Mouse (Mus musculus): ENCODE data around the gene Gpr152. TPM values are rescaled to one million over a fixed set of nuclear protein-coding genes. Genes with fewer than 3 reads are reported as not detected.

Gene Gpr152
- polyA plus RNA-seq, 1 experiment, result 0.06 TPM

DNA sequence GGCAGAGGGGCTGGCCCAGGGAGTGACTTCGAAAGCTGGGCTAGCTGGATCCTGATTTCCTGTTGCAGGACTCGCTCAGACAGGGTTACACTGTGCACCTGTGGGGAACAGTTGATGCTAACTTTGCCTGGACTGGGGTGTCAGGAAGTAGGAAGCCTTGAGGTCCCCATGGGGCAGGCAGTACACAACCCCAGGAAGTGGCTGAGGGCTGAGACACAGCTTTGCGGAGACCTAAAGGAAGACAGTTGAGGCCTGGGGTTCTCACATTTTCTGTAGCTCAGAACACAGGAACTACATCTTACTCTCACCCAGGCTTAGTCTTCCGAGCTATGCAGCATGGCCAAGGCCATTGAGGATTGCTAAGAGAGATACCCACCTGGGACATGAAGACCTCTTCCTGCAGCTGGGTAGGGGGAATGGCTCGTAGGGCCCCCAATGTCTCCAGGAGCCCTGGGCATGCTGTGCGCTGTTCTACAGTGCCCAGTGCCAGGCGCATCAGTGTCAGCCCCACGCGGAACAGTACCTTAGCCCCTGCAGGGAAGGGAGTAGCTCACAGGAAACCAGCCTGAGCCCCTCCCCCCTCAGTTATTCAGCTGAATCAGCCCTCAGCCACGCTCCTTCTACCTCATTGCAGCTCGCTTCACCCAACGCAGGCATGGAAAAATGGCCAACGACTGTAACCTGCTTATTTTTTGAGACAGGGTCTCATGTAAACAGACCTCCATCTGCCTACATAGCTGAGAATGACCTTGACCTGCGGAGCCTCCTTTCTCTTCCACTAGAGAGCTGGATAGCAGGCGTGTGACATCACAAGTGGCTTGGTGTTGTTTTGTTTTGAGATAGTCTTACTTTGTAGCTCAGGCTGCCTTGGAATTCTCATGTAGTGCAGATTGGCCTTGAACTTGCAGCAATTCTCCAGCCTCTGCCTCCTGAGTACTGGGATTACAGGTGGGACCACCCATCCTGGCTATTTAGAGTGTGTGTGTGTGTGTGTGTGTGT, 45.7 kb downstream of the Gpr152 start:
- 61% methylated on average over 15 of the region's 15 CpGs for WGBS
- no peaks in the 10 kb centered on the region for H3K36me3 ChIP-seq (ENCODE audit: control insufficient read depth, insufficient read depth, low read length)
- H3K27ac ChIP-seq (ENCODE audit: insufficient read depth, low read depth, low read length), result peak overlapping the region; percentile 64
- H3K4me1 ChIP-seq (ENCODE audit: control insufficient read depth, insufficient read depth, insufficient read length, low read length), result no peaks in the 10 kb centered on the region; the same call in 1 of the 2 replicates
- no peaks in the 10 kb centered on the region for H3K27me3 ChIP-seq (ENCODE audit: control insufficient read depth, insufficient read depth, low read length)
- 0 out of 2 replicates have a peak overlapping the region, but pooled peaks have one; percentile 4 for H3K4me3 ChIP-seq (ENCODE audit: low read depth, low read length)
- no peak for TF ChIP-seq POLR2A (IDR thresholded peaks at IDR 0.05; ENCODE audit: low read depth, low read length)
- no peak for TF ChIP-seq CTCF (IDR thresholded peaks at IDR 0.05; ENCODE audit: extremely low read depth, insufficient read length, insufficient replicate concordance, low read depth, low read length)

DNA sequence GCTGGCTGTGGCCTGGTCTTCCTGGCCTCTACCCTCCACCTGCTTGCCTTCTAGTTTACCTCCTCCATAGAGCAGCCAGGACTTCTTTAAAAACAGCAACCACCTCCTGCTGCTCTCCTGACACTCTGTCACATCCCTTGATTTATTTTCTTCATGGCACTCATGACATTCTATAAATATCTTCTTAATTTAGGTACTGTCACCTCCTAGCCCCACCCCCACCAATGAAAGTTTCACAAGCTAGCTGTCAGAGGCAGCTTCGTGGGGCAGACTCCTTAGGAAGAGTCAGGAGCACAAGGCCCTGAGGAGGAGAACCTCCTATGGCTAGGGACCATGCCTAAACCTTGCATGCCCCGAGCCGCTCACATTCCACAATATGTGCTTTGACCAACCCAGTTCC, 47.7 kb downstream of the Gpr152 start:
- 84% methylated on average over 3 of the region's 3 CpGs for WGBS
- Histone ChIP-seq H3K27ac (ENCODE audit: insufficient read depth, low read depth, low read length) (no peak overlapping the region), H3K27me3 (ENCODE audit: control insufficient read depth, insufficient read depth, low read length) (no peaks in the 10 kb centered on the region), H3K4me3 (ENCODE audit: low read depth, low read length) (peak overlapping the region; percentile 29), H3K4me1 (ENCODE audit: control insufficient read depth, insufficient read depth, insufficient read length, low read length) (peaks cover 4% of the 10 kb centered on the region; the same call in 1 of the 2 replicates), H3K36me3 (ENCODE audit: control insufficient read depth, insufficient read depth, low read length) (no peaks in the 10 kb centered on the region)
- TF ChIP-seq CTCF (IDR thresholded peaks at IDR 0.05; ENCODE audit: extremely low read depth, insufficient read length, insufficient replicate concordance, low read depth, low read length), result no peak
- no peak for TF ChIP-seq POLR2A (IDR thresholded peaks at IDR 0.05; ENCODE audit: low read depth, low read length)

DNA sequence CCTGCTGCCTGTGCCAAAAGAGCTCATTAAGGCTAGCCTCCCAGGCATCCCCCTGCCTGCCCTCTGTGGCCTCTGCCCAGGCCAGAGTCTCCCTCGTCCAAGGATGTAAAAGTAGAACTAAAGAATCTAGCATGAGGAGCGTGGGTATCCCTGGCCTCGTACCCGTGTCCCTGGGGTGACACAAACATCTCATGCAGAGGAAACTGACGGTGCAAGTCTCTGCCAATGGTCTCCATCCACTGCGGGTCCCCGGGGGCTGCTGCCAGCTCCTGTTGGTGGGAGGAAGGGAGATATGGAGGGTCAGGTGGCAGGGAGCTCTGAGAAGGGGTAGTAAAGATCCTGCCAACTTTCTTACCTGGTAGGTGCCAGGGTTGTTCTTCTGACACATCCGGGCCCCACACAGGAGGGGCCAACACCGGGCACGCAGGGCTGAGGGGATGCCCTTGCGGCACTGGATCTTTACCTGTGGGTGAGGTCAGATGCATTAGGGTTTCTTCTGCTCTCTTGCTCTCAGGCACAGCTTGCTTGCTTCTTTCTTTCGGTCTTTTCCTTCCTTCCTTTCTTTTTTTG, 49.5 kb downstream of the Gpr152 start:
- 89% methylated on average over 12 of the region's 12 CpGs for WGBS
- Histone ChIP-seq H3K27me3 (ENCODE audit: control insufficient read depth, insufficient read depth, low read length) (no peaks in the 10 kb centered on the region), H3K4me3 (ENCODE audit: low read depth, low read length) (peak overlapping the region; percentile 33), H3K4me1 (ENCODE audit: control insufficient read depth, insufficient read depth, insufficient read length, low read length) (peaks cover 6% of the 10 kb centered on the region; the same call in 1 of the 2 replicates), H3K27ac (ENCODE audit: insufficient read depth, low read depth, low read length) (no peak overlapping the region), H3K36me3 (ENCODE audit: control insufficient read depth, insufficient read depth, low read length) (peaks cover 11% of the 10 kb centered on the region)
- TF ChIP-seq CTCF (IDR thresholded peaks at IDR 0.05; ENCODE audit: extremely low read depth, insufficient read length, insufficient replicate concordance, low read depth, low read length), result no peak
- no peak for TF ChIP-seq POLR2A (IDR thresholded peaks at IDR 0.05; ENCODE audit: low read depth, low read length)

DNA sequence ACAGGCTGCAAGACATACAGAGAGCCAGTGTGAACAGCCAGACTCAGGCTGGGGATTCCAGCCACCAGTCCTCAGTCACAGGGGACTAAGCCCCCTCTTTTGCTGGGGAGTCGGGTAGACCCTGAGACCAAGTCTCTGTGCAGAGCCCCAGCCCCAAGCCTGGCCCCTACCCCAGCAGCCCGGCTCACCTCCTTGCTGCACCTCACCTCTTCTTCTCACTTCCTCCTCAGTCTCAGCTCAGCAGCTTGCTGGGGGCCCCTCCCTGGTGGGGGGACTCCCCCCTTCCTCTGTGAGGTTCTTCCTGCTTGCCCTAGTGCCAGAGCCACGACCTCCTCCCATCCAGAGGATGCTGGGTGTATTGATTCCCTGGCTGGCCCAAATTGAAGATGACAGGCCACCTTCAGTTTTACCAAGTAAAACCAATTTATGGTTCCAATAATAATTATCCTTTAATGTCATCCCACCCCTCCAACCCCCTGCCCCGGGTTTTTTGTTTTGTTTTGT, 51.3 kb downstream of the Gpr152 start, which contains the start of gene Tbc1d10c:
Tbc1d10c (minus strand) TSS at position 454 of the 504 bp plus-strand sequence.
- TF ChIP-seq CTCF (IDR thresholded peaks at IDR 0.05; ENCODE audit: extremely low read depth, insufficient read length, insufficient replicate concordance, low read depth, low read length) (no peak), POLR2A (IDR thresholded peaks at IDR 0.05; ENCODE audit: low read depth, low read length) (peak; percentile 28; the same call in 1 of the 2 replicates)
- Histone ChIP-seq H3K27me3 (ENCODE audit: control insufficient read depth, insufficient read depth, low read length) (no peaks in the 10 kb centered on the region), H3K27ac (ENCODE audit: insufficient read depth, low read depth, low read length) (peak within 1 kb of the TSS; percentile 89), H3K36me3 (ENCODE audit: control insufficient read depth, insufficient read depth, low read length) (peaks cover 29% of the 10 kb centered on the region), H3K4me3 (ENCODE audit: low read depth, low read length) (peak within 1 kb of the TSS; percentile 77), H3K4me1 (ENCODE audit: control insufficient read depth, insufficient read depth, insufficient read length, low read length) (peaks cover 8% of the 10 kb centered on the region; the same call in 1 of the 2 replicates)
- 40% methylated on average over 4 of the region's 4 CpGs for WGBS

DNA sequence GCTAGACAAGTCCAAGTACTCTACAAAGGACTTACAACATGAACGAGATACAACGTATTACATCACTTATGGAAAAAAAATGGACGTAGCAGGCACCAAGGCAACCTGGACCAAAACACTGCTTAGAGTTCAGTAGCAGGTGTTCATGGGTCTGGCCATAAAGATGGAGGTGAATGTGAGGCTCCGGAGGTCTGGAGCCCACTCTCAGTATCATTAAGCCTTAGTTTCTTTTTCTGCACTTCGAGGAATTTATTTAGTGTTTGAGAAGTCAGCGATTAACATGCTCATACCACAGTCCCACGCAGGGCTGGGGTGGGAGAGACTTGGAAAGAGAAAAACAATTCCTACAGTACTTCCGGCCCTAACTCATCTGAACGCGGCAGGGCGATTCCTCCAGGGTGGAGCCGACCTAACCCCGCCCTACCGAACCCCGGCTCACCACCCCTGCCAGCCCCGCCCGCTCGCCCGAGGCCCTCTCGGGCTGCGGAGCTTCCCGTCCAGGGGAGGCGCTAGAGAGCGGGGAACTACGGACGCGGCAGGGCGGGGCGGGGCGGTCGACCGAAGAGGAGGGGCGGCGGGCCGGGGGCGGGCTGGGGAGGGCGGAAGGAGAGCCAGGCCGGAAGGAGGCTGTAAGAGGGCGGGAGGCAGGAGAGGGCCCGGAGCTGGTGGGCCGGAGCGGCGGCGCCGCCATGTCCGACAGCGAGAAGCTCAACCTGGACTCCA, 52.1 kb downstream of the Gpr152 start, which contains the start of gene Ppp1ca:
Ppp1ca (plus strand) TSS at position 538 of the 723 bp plus-strand sequence.
- WGBS, result under 1% methylated on average over 44 of the region's 47 CpGs
- H3K36me3 ChIP-seq (ENCODE audit: control insufficient read depth, insufficient read depth, low read length), result peaks cover 33% of the 10 kb centered on the region
- peak within 1 kb of the TSS; percentile 89 for H3K27ac ChIP-seq (ENCODE audit: insufficient read depth, low read depth, low read length)
- H3K27me3 ChIP-seq (ENCODE audit: control insufficient read depth, insufficient read depth, low read length), result no peaks in the 10 kb centered on the region
- H3K4me3 ChIP-seq (ENCODE audit: low read depth, low read length), result peak within 1 kb of the TSS; percentile 77
- H3K4me1 ChIP-seq (ENCODE audit: control insufficient read depth, insufficient read depth, insufficient read length, low read length), result peaks cover 12% of the 10 kb centered on the region
- TF ChIP-seq POLR2A (IDR thresholded peaks at IDR 0.05; ENCODE audit: low read depth, low read length) (peak; percentile 86), CTCF (IDR thresholded peaks at IDR 0.05; ENCODE audit: extremely low read depth, insufficient read length, insufficient replicate concordance, low read depth, low read length) (peak; percentile 52; the same call in 1 of the 2 replicates)

DNA sequence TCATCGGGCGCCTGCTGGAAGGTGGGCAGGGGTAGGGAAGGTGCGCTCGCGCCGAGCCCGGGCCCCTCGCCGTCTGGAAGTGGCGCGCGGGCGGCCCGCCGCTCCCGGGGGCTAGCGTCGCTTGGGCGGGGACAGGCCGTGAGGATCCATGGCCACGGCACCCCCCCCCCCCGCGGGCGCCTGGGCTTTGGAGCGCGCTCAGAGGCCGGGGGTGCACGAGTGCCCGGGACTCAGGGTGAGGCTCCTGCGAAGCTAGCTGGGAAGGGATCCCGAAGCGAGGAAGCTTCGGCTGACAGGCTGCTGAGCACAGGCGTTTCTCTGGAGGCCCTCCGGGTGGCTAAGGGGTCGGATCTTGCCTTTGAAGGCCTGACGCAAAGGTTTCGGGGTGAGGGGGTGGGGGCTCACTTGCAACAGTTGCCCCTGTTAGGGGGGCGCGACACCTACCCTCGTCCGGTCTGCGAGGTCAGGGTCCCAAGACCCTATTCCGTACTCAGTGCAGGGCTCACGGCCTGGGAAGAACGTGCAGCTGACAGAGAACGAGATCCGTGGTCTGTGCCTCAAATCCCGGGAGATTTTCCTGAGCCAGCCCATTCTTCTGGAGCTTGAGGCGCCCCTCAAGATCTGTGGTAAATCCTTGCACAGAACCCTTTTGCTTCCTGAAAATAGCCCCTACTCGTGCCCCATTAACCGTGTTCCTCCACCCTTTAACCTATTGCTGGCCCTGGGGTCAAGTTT, 52.8 kb downstream of the Gpr152 start:
- Histone ChIP-seq H3K36me3 (ENCODE audit: control insufficient read depth, insufficient read depth, low read length) (peaks cover 36% of the 10 kb centered on the region), H3K27ac (ENCODE audit: insufficient read depth, low read depth, low read length) (peak overlapping the region; percentile 57), H3K4me1 (ENCODE audit: control insufficient read depth, insufficient read depth, insufficient read length, low read length) (peaks cover 17% of the 10 kb centered on the region), H3K4me3 (ENCODE audit: low read depth, low read length) (peak overlapping the region; percentile 77), H3K27me3 (ENCODE audit: control insufficient read depth, insufficient read depth, low read length) (no peaks in the 10 kb centered on the region)
- under 1% methylated on average over 52 of the region's 52 CpGs for WGBS
- TF ChIP-seq POLR2A (IDR thresholded peaks at IDR 0.05; ENCODE audit: low read depth, low read length) (no peak), CTCF (IDR thresholded peaks at IDR 0.05; ENCODE audit: extremely low read depth, insufficient read length, insufficient replicate concordance, low read depth, low read length) (no peak)

All from small intestine, adult 2 months (tissue).